ENCODE assay signal across 25 mouse cellular contexts in the genomic region with DNA sequence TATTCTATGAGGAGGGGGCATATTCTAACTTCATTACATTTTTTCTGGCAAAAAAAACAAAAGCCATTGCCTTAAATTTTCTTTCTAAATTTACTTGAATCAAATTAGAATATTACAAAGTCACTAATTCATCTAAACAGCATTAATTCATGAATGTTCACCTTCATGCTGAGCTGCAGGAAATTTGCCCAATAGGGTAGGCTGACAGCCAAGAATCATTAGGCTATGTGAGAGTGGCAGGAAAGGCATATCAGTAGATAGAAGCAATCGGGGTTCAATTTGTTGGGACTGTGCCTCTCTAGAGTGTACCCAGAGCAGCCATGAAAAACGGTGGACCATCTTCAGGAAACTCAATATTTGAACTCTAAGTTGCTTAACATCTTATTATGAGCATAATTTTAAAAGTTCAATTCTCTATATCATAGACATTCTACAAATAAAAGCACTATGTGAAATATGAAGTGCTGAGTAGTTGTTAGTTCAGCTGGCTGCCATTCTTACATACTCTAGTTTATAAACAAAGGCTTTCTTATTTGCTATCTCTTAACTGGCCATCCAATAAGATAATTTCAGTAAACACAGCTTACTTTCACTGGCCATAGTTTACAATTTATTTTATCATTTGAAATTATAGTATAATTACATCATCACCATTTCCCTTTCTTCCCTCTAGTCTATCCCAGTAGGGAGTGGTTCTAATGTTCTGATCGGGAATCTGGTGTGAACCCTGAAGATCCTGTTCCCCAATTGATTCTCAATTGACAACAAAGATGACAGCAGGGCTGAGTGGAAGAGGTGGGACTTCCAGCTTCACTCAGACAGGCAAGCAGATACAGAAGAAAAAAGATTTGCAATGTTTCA.
A peak's percentile ranks its signal among the peaks of the same experiment; 100 is the strongest.
DNase-seq lines count a peak whose midpoint lies in the region; ATAC-seq and TF ChIP-seq lines count a peak whose summit lies in the region.
"Had no signal": no experiment of that assay in that cellular context is flagged by ENCODE, and none has a peak within 500 bp of the region (broad histone marks: within the 10 kb centered on the region; RNA-seq: fewer than 3 reads in every experiment).

No protein-coding gene starts in this region.

- TF ChIP-seq CTCF in lung, embryonic 14.5 days (IDR thresholded peaks at IDR 0.05; ENCODE audit: low read depth), result no peak

- 0 out of 2 replicates have a peak, but pooled peaks cover 3% of the 10 kb centered on the region for H3K4me1 ChIP-seq in lung, embryonic 14.5 days (ENCODE audit: insufficient read depth)
- no peaks in the 10 kb centered on the region for H3K4me1 ChIP-seq in midbrain, embryonic 11.5 days (ENCODE audit: control insufficient read depth, insufficient read depth, low read length)
- no peaks in the 10 kb centered on the region for H3K4me1 ChIP-seq in midbrain, embryonic 14.5 days (ENCODE audit: control insufficient read depth, insufficient read depth, low read length)
- H3K4me1 ChIP-seq: embryonic facial prominence, embryonic 10.5 days; embryonic facial prominence, embryonic 13.5 days; forebrain, embryonic 13.5 days; hindbrain, embryonic 12.5 days; hindbrain, embryonic 15.5 days had no signal

- no peaks in the 10 kb centered on the region for H3K36me3 ChIP-seq in lung, embryonic 14.5 days (ENCODE audit: insufficient read depth)
- H3K36me3 ChIP-seq in midbrain, embryonic 11.5 days (ENCODE audit: control insufficient read depth, insufficient read depth, low read length), result no peaks in the 10 kb centered on the region
- no peaks in the 10 kb centered on the region for H3K36me3 ChIP-seq in midbrain, embryonic 14.5 days (ENCODE audit: control insufficient read depth, insufficient read depth, low read length)
- H3K36me3 ChIP-seq: embryonic facial prominence, embryonic 10.5 days; embryonic facial prominence, embryonic 13.5 days; hindbrain, embryonic 12.5 days; hindbrain, embryonic 15.5 days had no signal

- H3K4me3 ChIP-seq in lung, embryonic 14.5 days (ENCODE audit: low read depth, low read length), result no peak overlapping the region
- no peak overlapping the region for H3K4me3 ChIP-seq in midbrain, embryonic 11.5 days (ENCODE audit: low read depth, low read length)
- no peak overlapping the region for H3K4me3 ChIP-seq in midbrain, embryonic 14.5 days (replicated peaks; ENCODE audit: low read depth, low read length)
- H3K4me3 ChIP-seq: embryonic facial prominence, embryonic 10.5 days; embryonic facial prominence, embryonic 13.5 days; erythroblast, embryonic 14.5 days; forebrain, embryonic 13.5 days; gastrocnemius, adult 2 months; hindbrain, embryonic 12.5 days; hindbrain, embryonic 15.5 days had no signal

- ATAC-seq in lung, embryonic 14.5 days (ENCODE audit: insufficient read depth), result peak; percentile 73; the same call in 1 of the 2 replicates
- no peak for ATAC-seq in midbrain, embryonic 11.5 days (ENCODE audit: low FRiP score)
- no peak for ATAC-seq in midbrain, embryonic 14.5 days (ENCODE audit: low FRiP score, low TSS enrichment)
- ATAC-seq: activated CD4-positive, CD25-positive, alpha-beta regulatory T cell, adult 4 months; forebrain, embryonic 13.5 days; forebrain, postnatal 0 days had no signal

- no peak overlapping the region for H3K27ac ChIP-seq in lung, embryonic 14.5 days (ENCODE audit: low read depth)
- no peak overlapping the region for H3K27ac ChIP-seq in midbrain, embryonic 11.5 days (ENCODE audit: low read depth, low read length)
- no peak overlapping the region for H3K27ac ChIP-seq in midbrain, embryonic 14.5 days (replicated peaks; ENCODE audit: low read depth, low read length)
- H3K27ac ChIP-seq: embryonic facial prominence, embryonic 10.5 days; embryonic facial prominence, embryonic 13.5 days; forebrain, embryonic 13.5 days; gastrocnemius, adult 2 months; hindbrain, embryonic 12.5 days; hindbrain, embryonic 15.5 days had no signal

- no peak overlapping the region for H3K4me2 ChIP-seq in lung, embryonic 14.5 days
- H3K4me2 ChIP-seq in midbrain, embryonic 11.5 days, result no peak overlapping the region
- H3K4me2 ChIP-seq in midbrain, embryonic 14.5 days (ENCODE audit: low read length), result no peak overlapping the region
- H3K4me2 ChIP-seq: embryonic facial prominence, embryonic 13.5 days; forebrain, embryonic 13.5 days; heart, embryonic 11.5 days; hindbrain, embryonic 12.5 days; hindbrain, embryonic 15.5 days had no signal

- H3K27me3 ChIP-seq in lung, embryonic 14.5 days (ENCODE audit: insufficient read depth, low read length), result no peaks in the 10 kb centered on the region
- H3K27me3 ChIP-seq in midbrain, embryonic 11.5 days (ENCODE audit: control insufficient read depth, insufficient read depth, low read length), result no peaks in the 10 kb centered on the region
- H3K27me3 ChIP-seq in midbrain, embryonic 14.5 days (ENCODE audit: control insufficient read depth, insufficient read depth, low read length), result no peaks in the 10 kb centered on the region
- H3K27me3 ChIP-seq: embryonic facial prominence, embryonic 13.5 days; forebrain, embryonic 13.5 days; hindbrain, embryonic 12.5 days; hindbrain, embryonic 15.5 days had no signal

- DNase-seq in cerebellum, postnatal 10 days, result peak; percentile 78 to 80
- no peak for DNase-seq in cerebellum, adult 11 months
- DNase-seq in cerebellum, postnatal 36 days, result peak; percentile 5 to 8
- no peak for DNase-seq in cerebellum, adult 18-20 months
- DNase-seq in lung, embryonic 14.5 days, result peak; percentile 75
- DNase-seq in lung, adult 18-20 months, result no peak
- DNase-seq in midbrain, embryonic 11.5 days (ENCODE audit: low spot score, missing footprints), result peak; percentile 54
- no peak for DNase-seq in midbrain, embryonic 14.5 days
- DNase-seq: adrenal gland, adult 8-10 months; adrenal gland, postnatal 25 days; cerebellum, adult 11-12 months; cerebellum, adult 9-10 months; embryo, embryonic 11 days; forebrain, postnatal 0 days; gastrocnemius, adult 2 months; gastrocnemius, postnatal 14 days; heart, adult 11 months had no signal

- H3K9ac ChIP-seq in lung, embryonic 14.5 days, result no peak overlapping the region
- H3K9ac ChIP-seq in midbrain, embryonic 11.5 days (ENCODE audit: low read length), result no peak overlapping the region
- no peak overlapping the region for H3K9ac ChIP-seq in midbrain, embryonic 14.5 days (replicated peaks; ENCODE audit: low read length)
- H3K9ac ChIP-seq: embryonic facial prominence, embryonic 13.5 days; forebrain, embryonic 13.5 days; forebrain, postnatal 0 days; hindbrain, embryonic 12.5 days; hindbrain, embryonic 15.5 days had no signal

- H3K9me3 ChIP-seq in lung, embryonic 14.5 days (ENCODE audit: low read depth, low read length), result no peaks in the 10 kb centered on the region
- H3K9me3 ChIP-seq in midbrain, embryonic 11.5 days (ENCODE audit: control insufficient read depth, low read length), result no peaks in the 10 kb centered on the region
- no peaks in the 10 kb centered on the region for H3K9me3 ChIP-seq in midbrain, embryonic 14.5 days (ENCODE audit: control insufficient read depth, low read length)
- H3K9me3 ChIP-seq: embryonic facial prominence, embryonic 10.5 days; embryonic facial prominence, embryonic 13.5 days; forebrain, embryonic 13.5 days; hindbrain, embryonic 12.5 days; hindbrain, embryonic 15.5 days had no signal

- WGBS in lung, embryonic 14.5 days, result 39% methylated on average over 3 of the region's 3 CpGs
- 83% methylated on average over 3 of the region's 3 CpGs for WGBS in midbrain, embryonic 11.5 days
- 89% methylated on average over 3 of the region's 3 CpGs for WGBS in midbrain, embryonic 14.5 days

Comparison
In these comparisons a context has a peak if more than half of its experiments do, and no peak if none do; other contexts are left out.
1. DNase-seq: peak in cerebellum, postnatal 10 days (2 of 2), cerebellum, postnatal 36 days (2 of 2), lung, embryonic 14.5 days (single experiment) and midbrain, embryonic 11.5 days (single experiment); none in cerebellum, adult 11 months (single experiment), cerebellum, adult 18-20 months (0 of 2), lung, adult 18-20 months (0 of 2) and midbrain, embryonic 14.5 days (single experiment).